Mouse (Mus musculus) small intestine, adult 2 months (tissue): ENCODE measurements at regions not wholly inside any gene's neighbourhood (a gene's known extent, or its start where the extent isn't known, plus 50 kb on each side); places are given as distances from the start of the nearest gene placed in this dataset.

Experiments
- H3K27ac ChIP-seq: fragments of 200-500 bp; 2 replicates; pipeline ENCODE4 v1.5.1; 2012; ENCODE audit warnings: low read depth, low read length, control low read depth, inconsistent platforms; ENCODE audit not compliant: insufficient read depth
- H3K27me3 ChIP-seq: fragments of 200-500 bp; 2 replicates; pipeline ENCODE4 v1.6.1; 2012; ENCODE audit warnings: mild to moderate bottlenecking, moderate library complexity, low read length, inconsistent platforms; ENCODE audit not compliant: control insufficient read depth, insufficient read depth
- H3K36me3 ChIP-seq: fragments of 200-500 bp; 2 replicates; pipeline ENCODE4 v1.6.1; 2012; ENCODE audit warnings: mild to moderate bottlenecking, low read length, control low read depth, inconsistent platforms; ENCODE audit not compliant: control insufficient read depth, insufficient read depth
- H3K4me1 ChIP-seq: fragments of 200-500 bp; 2 replicates; pipeline ENCODE4 v1.6.1; 2012; ENCODE audit warnings: low read length, inconsistent platforms, mixed read lengths; ENCODE audit not compliant: control insufficient read depth, insufficient read depth, insufficient read length
- H3K4me3 ChIP-seq: fragments of 200-500 bp; 2 replicates; pipeline ENCODE4 v1.5.1; 2012; ENCODE audit warnings: low read depth, mild to moderate bottlenecking, control low read depth, inconsistent platforms, low read length, moderate library complexity
- CTCF ChIP-seq: fragments of 200-500 bp; IDR thresholded peaks from 2 replicates; pipeline ENCODE4 v1.5.1; 2012; ENCODE audit warnings: low read depth, mild to moderate bottlenecking, control low read depth, inconsistent platforms, low read length, moderate library complexity, mixed read lengths; ENCODE audit not compliant: insufficient replicate concordance, insufficient read length; ENCODE audit errors: extremely low read depth
- POLR2A ChIP-seq: fragments of 200-500 bp; IDR thresholded peaks from 2 replicates; pipeline ENCODE4 v1.6.1; 2012; ENCODE audit warnings: low read depth, mild to moderate bottlenecking, control low read depth, inconsistent platforms, low read length, moderate library complexity
- WGBS: fragments of 180-500 bp; shearing (Covaris S2); methylation state at CpG from one replicate; pipeline ENCODE4 v1.1.7; 2018; 5-methylcytosine and 5-hydroxymethylcytosine counted together

DNA sequence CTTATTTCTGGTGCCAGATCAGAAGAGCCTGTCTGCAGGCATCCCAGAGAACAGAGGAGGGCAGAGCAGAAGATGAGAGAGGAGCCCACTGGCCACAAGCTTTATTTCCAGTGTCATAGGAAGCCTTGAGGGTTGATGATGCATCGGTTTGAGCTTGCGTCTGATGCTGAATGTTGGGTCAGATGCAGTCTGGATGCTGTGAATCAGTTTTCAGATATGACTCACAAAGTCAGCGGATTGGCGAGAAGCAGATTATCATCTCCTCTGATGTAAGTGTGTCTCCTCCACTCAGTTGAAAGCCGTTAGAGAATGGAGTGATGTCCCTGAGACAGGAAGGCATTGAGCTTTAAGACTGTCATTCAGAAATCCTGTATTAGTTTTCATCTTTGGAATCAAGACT, 197.3 kb upstream of the Gm6793 start:
- no peaks in the 10 kb centered on the region for H3K4me1 ChIP-seq
- no peak overlapping the region for H3K4me3 ChIP-seq
- no peaks in the 10 kb centered on the region for H3K27me3 ChIP-seq
- H3K36me3 ChIP-seq: no peaks in the 10 kb centered on the region
- TF ChIP-seq POLR2A: no peak
- TF ChIP-seq CTCF: no peak
- no peak overlapping the region for H3K27ac ChIP-seq
- WGBS: 85% methylated on average over 5 of the region's 5 CpGs

DNA sequence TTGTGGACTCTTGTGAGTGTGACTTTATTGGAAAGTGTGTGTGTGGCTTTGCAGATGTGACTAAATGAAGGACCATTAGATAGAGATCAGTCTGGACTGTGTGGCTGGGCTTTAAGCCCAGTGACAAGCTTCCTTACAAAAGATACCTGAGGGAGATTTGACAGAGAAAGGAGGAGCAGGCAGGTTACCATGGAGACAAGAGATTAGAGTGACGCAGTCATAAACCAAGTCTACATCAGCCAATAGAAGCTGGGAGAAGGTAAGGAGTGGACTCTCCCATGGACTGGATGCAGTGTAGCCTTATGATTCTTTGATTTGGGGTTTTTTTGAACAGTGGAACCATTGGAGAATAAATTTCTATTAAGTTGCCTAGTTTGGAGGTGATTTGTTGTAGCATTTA, 181.6 kb upstream of the Gm6793 start:
- Histone ChIP-seq H3K4me1 (no peaks in the 10 kb centered on the region), H3K27ac (no peak overlapping the region), H3K4me3 (no peak overlapping the region), H3K27me3 (no peaks in the 10 kb centered on the region), H3K36me3 (no peaks in the 10 kb centered on the region)
- WGBS: 23% methylated on average over 1 of the region's 1 CpGs
- TF ChIP-seq CTCF: no peak
- TF ChIP-seq POLR2A: no peak

DNA sequence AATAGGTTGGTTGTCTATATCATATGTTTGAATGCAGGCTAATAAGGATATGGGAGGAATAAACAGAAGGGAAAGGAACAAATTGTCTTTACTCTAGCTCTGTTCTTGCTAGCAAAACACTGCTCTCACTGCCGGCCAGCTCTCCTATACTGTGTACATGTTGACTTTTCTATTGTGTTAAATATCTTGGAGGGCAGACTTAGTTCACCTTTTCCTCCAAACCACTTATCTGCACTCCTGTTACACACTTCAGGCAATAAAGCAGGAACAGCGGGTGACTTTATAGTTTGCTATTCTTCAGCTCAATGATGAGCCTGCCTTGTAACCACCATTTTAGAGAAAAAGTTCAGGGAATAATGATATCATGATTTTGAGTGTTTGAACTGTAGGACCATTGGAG, 181.0 kb upstream of the Gm6793 start:
- TF ChIP-seq CTCF (no peak), POLR2A (no peak)
- no peak overlapping the region for H3K27ac ChIP-seq
- H3K4me1 ChIP-seq: no peaks in the 10 kb centered on the region
- no peaks in the 10 kb centered on the region for H3K27me3 ChIP-seq
- no peak overlapping the region for H3K4me3 ChIP-seq
- H3K36me3 ChIP-seq: no peaks in the 10 kb centered on the region
- WGBS: 21% methylated on average over 2 of the region's 2 CpGs

DNA sequence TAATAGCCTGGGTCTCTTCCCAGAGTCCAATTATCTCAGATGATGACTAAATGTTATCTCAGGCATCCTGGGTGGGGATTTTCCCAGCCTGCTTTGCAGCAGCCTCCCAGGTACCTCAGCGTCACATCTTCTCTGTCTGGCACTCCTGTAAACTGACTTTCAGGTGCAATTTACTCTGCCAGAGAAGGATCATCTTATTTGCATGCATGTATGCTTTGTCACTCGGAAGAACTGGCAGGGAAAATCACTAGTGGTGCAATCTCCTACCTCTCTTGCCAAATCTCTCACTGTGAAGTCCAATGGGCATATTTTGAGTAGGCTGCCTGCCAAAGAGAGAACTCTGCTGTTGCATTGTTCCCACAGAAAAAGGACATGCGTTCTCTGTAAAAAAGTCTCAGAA, 177.0 kb upstream of the Gm6793 start:
- H3K27me3 ChIP-seq: no peaks in the 10 kb centered on the region
- no peak overlapping the region for H3K4me3 ChIP-seq
- no peaks in the 10 kb centered on the region for H3K4me1 ChIP-seq
- TF ChIP-seq POLR2A (no peak), CTCF (no peak)
- no peaks in the 10 kb centered on the region for H3K36me3 ChIP-seq
- no peak overlapping the region for H3K27ac ChIP-seq
- WGBS: 67% methylated on average over 3 of the region's 3 CpGs

DNA sequence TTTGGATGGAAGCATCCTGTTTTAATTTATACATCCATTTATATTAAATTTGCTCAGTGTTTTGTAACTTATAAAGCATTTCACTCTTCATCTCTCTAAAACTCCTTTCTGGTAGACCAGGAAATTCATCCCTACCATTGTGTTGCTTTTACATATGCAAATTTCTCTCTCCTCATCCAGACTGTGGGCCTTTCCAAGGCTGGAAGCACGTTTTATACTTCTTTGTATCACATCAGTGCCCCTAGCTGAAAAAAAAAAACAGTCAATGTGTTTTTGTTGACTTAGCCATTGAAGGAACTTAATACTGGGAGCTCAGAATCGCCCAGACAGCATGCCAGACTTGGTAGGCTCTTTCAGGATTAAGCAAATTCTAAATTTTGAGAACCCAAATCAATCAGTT, 174.9 kb upstream of the Gm6793 start:
- Histone ChIP-seq H3K27me3 (no peaks in the 10 kb centered on the region), H3K4me3 (no peak overlapping the region), H3K27ac (no peak overlapping the region), H3K4me1 (no peaks in the 10 kb centered on the region), H3K36me3 (no peaks in the 10 kb centered on the region)
- WGBS: 7% methylated on average over 2 of the region's 2 CpGs
- TF ChIP-seq CTCF (no peak), POLR2A (no peak)

DNA sequence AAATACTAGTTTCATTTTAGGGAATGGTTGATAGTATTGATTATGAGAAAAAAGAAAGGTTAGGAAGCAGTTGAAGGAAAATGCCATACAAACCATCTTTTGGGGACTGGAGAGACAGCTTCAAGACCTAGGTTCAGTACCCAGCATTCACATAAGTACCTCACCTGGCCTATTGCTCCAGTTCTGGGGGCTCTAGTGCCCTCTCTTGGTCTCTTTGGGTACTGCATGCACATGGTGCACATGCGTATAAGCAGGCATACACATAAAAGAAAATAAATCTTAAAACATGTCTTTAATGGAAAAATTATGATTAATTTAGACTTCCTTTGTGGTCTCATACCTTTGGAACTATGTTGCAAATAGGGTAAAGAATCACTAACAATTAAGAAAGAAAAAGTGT, 155.3 kb upstream of the Gm6793 start:
- WGBS: 98% methylated on average over 1 of the region's 1 CpGs
- Histone ChIP-seq H3K4me1 (no peaks in the 10 kb centered on the region), H3K27ac (no peak overlapping the region), H3K4me3 (no peak overlapping the region), H3K27me3 (no peaks in the 10 kb centered on the region), H3K36me3 (no peaks in the 10 kb centered on the region)
- TF ChIP-seq CTCF (no peak), POLR2A (no peak)

DNA sequence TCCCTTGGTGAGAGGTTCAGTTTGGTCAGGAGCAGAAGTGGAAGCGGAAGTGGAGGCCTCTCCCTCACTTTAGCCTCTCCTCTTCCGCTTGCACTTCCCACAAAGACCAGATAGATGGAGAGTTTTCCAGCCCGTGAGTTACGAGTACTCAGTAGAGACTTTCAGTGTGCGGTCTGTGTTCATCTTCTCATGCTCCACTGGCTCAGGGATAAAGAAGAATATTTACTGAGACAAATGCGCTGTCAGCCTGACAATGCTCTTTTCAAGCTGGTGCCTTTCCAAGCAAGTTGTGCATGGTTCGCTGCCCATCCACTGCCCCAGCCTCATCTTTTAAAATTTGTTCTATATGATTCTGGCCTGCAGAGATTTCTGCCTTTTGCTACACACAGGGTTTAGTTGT, 141.8 kb upstream of the Gm6793 start:
- no peaks in the 10 kb centered on the region for H3K4me1 ChIP-seq
- TF ChIP-seq CTCF (no peak), POLR2A (no peak)
- no peak overlapping the region for H3K27ac ChIP-seq
- H3K27me3 ChIP-seq: no peaks in the 10 kb centered on the region
- H3K4me3 ChIP-seq: no peak overlapping the region
- no peaks in the 10 kb centered on the region for H3K36me3 ChIP-seq
- 82% methylated on average over 7 of the region's 7 CpGs for WGBS

DNA sequence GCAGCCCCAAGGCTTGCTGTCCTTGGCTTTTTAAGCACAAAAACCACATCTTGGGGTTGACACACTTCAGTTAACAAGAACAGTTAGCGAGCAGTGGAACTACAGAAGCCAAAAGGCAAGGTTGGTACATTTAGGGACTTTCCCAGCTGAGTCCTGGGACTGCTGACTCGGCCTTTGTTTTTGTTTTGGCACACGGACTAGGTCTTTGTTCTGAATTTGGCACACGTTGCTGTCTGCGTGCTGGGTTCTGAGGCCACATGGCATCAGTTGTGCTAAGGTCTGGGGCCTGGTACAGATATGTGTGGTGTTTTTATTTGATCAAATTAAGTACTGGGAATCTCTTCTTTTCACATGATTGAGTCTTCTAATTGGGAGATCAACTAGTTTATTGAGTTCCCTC, 124.1 kb upstream of the Gm6793 start:
- Histone ChIP-seq H3K4me3 (no peak overlapping the region), H3K27me3 (no peaks in the 10 kb centered on the region), H3K4me1 (no peaks in the 10 kb centered on the region), H3K27ac (no peak overlapping the region), H3K36me3 (no peaks in the 10 kb centered on the region)
- 75% methylated on average over 5 of the region's 5 CpGs for WGBS
- TF ChIP-seq POLR2A (no peak), CTCF (no peak)
